Mouse (Mus musculus) right cerebral cortex, adult 2 months (tissue): ENCODE data around the gene Snd1.

Source experiments
- DNase-seq, 2 experiments: peaks; one replicate each; pipeline ENCODE4 v3.0.0; 2021 to 2022; ENCODE audit warnings: low spot score in 2 of 2

Snd1 gene

GRCm38 (mm10) chr6:28546943-28547342, 72.0 kb downstream of the Snd1 start:
- DNase-seq: no peak

- DNase-seq: no peak
Measured at GRCm38 (mm10) chr6:28549374-28549773, 74.4 kb downstream of the Snd1 start.

DNA sequence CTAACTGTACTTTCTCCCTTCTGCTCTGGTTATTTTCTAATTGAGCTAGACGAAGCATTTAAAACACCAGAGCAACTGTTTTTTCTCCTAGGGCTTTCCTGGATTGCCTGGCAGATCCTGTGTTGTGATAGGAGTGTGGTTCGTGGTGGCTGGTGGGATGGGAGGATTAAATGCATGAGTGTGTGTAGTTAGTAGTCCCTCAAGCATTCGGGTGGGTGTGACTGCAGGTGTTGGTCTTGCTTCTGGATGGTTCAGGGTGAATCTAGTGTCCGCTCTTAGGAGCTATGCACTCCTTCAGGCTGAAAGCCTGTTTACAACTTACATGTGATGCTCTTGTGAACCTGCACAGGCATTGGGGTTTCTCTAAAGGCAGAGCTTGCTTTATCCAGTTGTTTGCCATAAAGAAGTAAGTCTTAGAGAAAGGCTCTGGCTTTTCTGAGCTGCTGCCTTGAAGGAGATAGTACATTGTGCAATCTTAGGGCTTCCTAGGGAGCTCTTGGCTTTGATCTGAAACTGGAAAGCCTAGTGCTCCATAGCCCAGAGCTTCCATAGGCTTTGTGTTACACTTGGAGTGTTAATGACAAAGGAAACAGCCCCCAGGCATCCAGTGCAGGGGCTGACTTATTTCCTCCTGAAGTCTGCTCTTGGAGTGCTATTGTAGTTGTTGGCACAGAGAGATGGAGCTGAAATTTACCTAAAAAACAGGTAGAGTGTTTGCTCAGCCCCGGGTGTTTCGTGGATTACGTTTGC, 75.5 kb downstream of the Snd1 start:
- DNase-seq: no peak

GRCm38 (mm10) chr6:28554470-28554869, 79.5 kb downstream of the Snd1 start:
- peak in 1 of 2 experiments; percentile 52 for DNase-seq

GRCm38 (mm10) chr6:28555002-28555401, 80.1 kb downstream of the Snd1 start:
- peak; percentile 48 to 50 for DNase-seq

DNA sequence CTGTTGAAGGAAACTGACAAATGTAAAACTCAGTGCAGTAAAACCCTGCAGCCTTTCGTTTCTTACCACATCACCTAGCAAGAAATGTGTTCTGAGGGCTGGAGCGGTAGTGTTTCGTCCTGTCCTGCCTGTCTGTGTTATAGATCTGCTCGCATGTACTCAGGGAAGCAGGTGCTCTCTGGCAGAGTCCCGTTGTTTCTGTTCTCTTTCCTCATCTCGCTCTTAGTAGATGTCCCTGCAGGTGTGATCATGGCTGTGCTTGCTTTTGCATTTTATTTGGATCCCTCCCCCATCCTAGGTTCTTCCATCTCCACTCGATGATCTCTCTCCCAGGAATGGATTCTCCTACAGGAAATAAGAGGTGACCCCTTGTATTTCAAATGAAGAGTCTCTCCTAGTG, 80.5 kb downstream of the Snd1 start:
- DNase-seq: no peak

DNA sequence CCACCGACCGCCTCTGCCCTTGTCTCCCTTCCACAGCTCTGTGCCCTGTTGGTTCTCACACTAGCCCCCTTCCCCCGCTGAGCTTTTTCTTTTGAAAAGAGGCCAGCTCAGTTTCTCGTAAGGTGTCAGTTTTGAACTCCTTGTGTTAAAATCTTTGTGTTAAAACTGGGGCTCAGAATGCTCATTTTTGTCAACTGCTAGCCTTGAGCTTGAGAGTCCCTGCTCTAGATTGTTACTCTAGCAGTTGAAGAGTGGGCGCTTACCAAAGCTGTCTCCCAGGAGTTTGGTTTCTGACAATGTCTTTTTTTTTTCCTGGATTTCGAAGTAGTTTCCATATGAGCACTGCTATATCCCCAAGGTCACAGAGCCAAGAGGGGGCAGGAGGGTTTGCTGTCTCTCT, 82.8 kb downstream of the Snd1 start:
- DNase-seq: no peak

GRCm38 (mm10) chr6:28559419-28559818, 84.5 kb downstream of the Snd1 start:
- no peak for DNase-seq

- DNase-seq: peak in 1 of 2 experiments; percentile 36
Measured at GRCm38 (mm10) chr6:28561291-28561995, 86.5 kb downstream of the Snd1 start.

GRCm38 (mm10) chr6:28562323-28563044, 87.5 kb downstream of the Snd1 start:
- no peak for DNase-seq

GRCm38 (mm10) chr6:28567978-28568377, 93.0 kb downstream of the Snd1 start:
- DNase-seq: no peak

DNA sequence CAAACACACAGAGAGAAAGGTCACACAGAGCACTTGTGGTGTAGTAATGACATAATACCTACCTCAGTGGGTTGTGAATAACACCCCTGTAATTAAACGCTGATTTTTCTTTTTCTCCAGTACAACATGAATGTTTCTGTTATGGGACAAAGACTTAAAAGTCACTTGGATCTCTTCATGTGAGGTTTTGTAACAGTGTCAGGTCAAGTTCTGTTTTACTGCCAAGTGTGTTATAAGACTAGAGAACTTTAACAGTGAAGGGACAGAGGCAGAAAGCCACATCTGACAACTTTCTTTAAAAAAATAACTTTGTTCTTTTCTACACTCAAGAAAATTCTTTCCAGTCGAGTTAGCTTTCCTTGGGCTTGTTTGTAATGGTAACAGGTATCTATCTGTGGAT, 97.0 kb downstream of the Snd1 start:
- DNase-seq: no peak

- peak in 1 of 2 experiments; percentile 31 for DNase-seq
Measured at GRCm38 (mm10) chr6:28572991-28573759, 98.2 kb downstream of the Snd1 start.

DNA sequence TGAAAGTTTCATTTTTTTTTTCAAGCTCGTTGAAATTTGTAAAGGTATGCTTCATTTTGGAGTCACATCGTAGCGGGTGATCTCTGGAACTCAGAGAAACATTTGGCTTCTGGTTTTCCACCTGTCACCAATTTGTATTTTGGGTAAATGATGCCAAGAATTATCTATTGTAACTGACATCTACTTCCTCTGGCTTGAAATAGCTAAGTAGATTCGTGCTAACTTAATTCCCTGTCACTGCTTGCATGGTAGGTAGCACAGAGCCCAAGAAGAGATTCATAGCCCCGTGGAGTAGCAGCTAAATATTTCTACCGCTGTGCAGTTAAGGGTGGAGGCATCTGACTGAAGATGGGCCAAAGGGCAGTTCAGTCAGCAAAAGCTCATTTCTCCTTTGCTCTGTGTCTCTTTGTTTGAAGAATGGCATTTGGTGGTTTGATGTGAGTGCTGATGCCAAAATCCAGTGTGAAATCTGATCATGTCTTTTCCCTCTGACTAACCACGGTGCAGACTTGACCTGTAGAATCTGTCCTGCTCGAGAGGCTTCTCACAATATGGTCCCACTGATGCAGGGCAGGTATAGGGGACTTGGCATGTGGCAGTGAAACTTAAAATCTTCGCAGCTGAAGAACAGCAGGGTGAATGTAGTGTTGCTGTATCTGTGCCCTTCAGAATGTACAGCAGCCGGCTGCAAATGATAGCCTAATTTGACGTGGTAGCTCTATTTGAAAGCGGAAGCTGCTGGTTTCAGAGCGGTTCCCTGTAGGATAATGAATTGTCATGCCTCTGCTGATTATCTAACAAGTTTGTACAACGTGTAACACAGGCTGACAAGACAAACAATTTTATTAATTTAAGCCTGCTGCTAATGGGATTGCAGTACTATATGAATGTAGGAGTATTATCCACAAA, 101.7 kb downstream of the Snd1 start:
- no peak for DNase-seq

- DNase-seq: no peak
Measured at GRCm38 (mm10) chr6:28582847-28583246, 107.9 kb downstream of the Snd1 start.

DNA sequence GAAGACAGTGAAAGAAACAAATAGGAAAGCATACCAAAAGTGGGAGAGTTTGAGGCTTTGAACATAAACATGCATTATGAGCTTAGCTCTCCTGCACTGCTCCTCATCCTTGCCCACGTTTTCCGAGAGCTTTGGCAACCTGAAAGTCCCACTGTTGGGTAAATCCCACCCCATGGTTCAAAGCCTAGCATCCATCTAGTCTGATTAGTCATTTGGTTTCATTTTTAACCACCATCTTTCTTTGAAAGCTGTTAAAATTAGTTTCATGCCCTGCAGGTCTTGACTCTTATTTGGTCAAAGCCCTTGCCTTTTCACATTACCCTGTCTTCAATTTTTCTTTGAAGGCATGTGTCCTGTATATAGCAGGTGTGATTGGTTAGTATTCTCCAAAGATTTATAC, 108.5 kb downstream of the Snd1 start:
- no peak for DNase-seq

GRCm38 (mm10) chr6:28586806-28587205, 111.9 kb downstream of the Snd1 start:
- no peak for DNase-seq

DNA sequence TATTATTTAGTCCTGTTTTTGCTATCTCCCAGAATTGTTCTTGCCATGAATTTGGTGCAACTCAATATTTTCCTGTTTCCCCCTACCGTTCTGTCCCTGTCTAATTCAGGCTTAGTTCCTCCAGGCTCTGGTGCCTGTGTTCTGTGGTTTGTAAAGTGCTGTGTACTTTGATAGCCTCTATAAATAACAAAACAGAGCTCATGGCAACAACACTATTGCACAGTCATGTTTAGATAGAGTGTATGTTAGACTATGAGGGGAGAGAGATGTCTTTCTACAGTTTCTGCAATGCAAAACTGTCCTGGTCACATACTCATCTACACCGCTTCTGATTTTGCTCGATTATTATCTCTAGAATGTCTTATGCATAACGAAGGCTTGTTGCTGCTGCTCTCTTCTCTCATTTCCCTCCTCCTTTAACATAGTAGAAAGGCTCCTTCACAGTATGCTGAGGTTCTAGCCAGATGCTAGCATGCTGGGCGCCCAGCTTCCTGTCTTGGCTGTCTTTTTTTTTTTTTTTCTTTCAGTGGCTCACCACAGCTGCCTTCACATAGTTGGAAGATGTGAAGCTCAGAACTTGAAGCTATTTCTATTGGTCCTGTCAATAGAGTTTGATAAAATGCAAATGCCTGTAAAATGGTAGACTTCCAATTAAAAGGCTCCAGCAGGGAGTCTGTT, 113.7 kb downstream of the Snd1 start:
- DNase-seq: no peak

GRCm38 (mm10) chr6:28592323-28592893, 117.5 kb downstream of the Snd1 start:
- DNase-seq: peak; percentile 30 to 47

GRCm38 (mm10) chr6:28593708-28594107, 118.8 kb downstream of the Snd1 start:
- no peak for DNase-seq
